Mouse (Mus musculus) stomach, postnatal 0 days (tissue): ENCODE measurements around the gene Lrig3. TPM values are rescaled to one million over a fixed set of nuclear protein-coding genes. Genes with fewer than 3 reads are reported as not detected.
A peak's percentile ranks its signal among the peaks of the same experiment; 100 is the strongest.

ENCODE experiments used
- ATAC-seq: fragments of 200-750 bp; cut with Nextera tagmentation; 2 replicates; pipeline ENCODE4 v1.8.0; 2017; ENCODE audit not compliant: low FRiP score, low TSS enrichment
- DNase-seq: peaks from one replicate; pipeline ENCODE4 v3.0.0-alpha.2; 2016; ENCODE audit warnings: low spot score
- H3K27ac ChIP-seq: fragments of 300-500 bp; sonication (generic); replicated peaks from 2 replicates; pipeline ENCODE4 v1.5.1; 2014; ENCODE audit warnings: mild to moderate bottlenecking, control low read depth
- H3K27me3 ChIP-seq: fragments of 300-500 bp; sonication (generic); 2 replicates; pipeline ENCODE4 v1.6.1; 2014; ENCODE audit warnings: low read length; ENCODE audit not compliant: control insufficient read depth, insufficient read depth
- H3K36me3 ChIP-seq: fragments of 300-500 bp; sonication (generic); 2 replicates; pipeline ENCODE4 v1.6.1; 2014; ENCODE audit warnings: low read length, mixed read lengths; ENCODE audit not compliant: control insufficient read depth, insufficient read depth
- H3K4me1 ChIP-seq: fragments of 300-500 bp; sonication (generic); replicated peaks from 2 replicates; pipeline ENCODE4 v1.6.1; 2014; ENCODE audit warnings: antibody characterized with exemption; ENCODE audit not compliant: control insufficient read depth, insufficient read depth
- H3K4me2 ChIP-seq: fragments of 300-500 bp; sonication (generic); replicated peaks from 2 replicates; pipeline ENCODE4 v1.6.1; 2014; ENCODE audit warnings: low read depth, mild to moderate bottlenecking, control low read depth, moderate library complexity
- H3K4me3 ChIP-seq: fragments of 300-500 bp; sonication (generic); 2 replicates; pipeline ENCODE4 v1.5.1; 2014; ENCODE audit warnings: low read depth, low read length, control low read depth
- H3K9ac ChIP-seq: fragments of 300-500 bp; sonication (generic); 2 replicates; pipeline ENCODE4 v1.6.1; 2014; ENCODE audit warnings: mild to moderate bottlenecking, low read length, control low read depth, mixed read lengths
- H3K9me3 ChIP-seq: fragments of 300-500 bp; sonication (generic); 2 replicates; pipeline ENCODE4 v1.6.1; 2016; ENCODE audit warnings: low read length; ENCODE audit not compliant: control insufficient read depth
- CTCF ChIP-seq: IDR thresholded peaks from 2 replicates; pipeline ENCODE4 v1.5.1; 2016; ENCODE audit warnings: antibody characterized with exemption, low read depth, mild to moderate bottlenecking, moderate library complexity
- EP300 ChIP-seq: optimal IDR thresholded peaks from 2 replicates; pipeline ENCODE3; 2016; ENCODE audit warnings: antibody characterized with exemption
- WGBS: fragments of 180-500 bp; shearing (Covaris S2); extraction: QIAGEN DNeasy Blood & Tissue Kit; methylation state at CpG from one replicate; pipeline ENCODE4 v1.1.7; 2014; 5-methylcytosine and 5-hydroxymethylcytosine counted together
- polyA plus RNA-seq: library from polyadenylated mRNA; unstranded; fragments of >200 nt; fragmentation: Nextera tagmentation; extraction: Ambion mirVana; gene quantifications from 2 replicates; pipeline ENCODE4 v1.2.1, GENCODE M21; 2015

Gene Lrig3
- polyA plus RNA-seq, 1 experiment from 2014 or later: 11.6 TPM

- Histone ChIP-seq H3K4me1 (no peaks in the 10 kb centered on the region), H3K9me3 (no peaks in the 10 kb centered on the region)
- TF ChIP-seq EP300 (no peak), CTCF (no peak)
These were observed 2.5 kb downstream of the Lrig3 start for GRCm38 (mm10) chr10:125968191-125969132.

GRCm38 (mm10) chr10:125969133-125969490, 3.1 kb downstream of the Lrig3 start:
- Histone ChIP-seq H3K4me1 (no peaks in the 10 kb centered on the region), H3K27ac (peak overlapping the region; percentile 97), H3K9ac (peak overlapping the region; percentile 98), H3K36me3 (no peaks in the 10 kb centered on the region), H3K9me3 (no peaks in the 10 kb centered on the region), H3K4me3 (peak overlapping the region; percentile 95), H3K27me3 (no peaks in the 10 kb centered on the region), H3K4me2 (peak overlapping the region; percentile 77)
- no peak for TF ChIP-seq CTCF
- no peak for TF ChIP-seq EP300
- WGBS: 13% methylated on average over 10 of the region's 10 CpGs
- ATAC-seq (no peak), DNase-seq (no peak)

More at GRCm38 (mm10) chr10:125968191-125969132, 2.5 kb downstream of the Lrig3 start:
- DNase-seq (peak; percentile 50), ATAC-seq (no peak)
- Histone ChIP-seq H3K4me3 (peak overlapping the region; percentile 95), H3K27me3 (no peaks in the 10 kb centered on the region), H3K27ac (peak overlapping the region; percentile 97), H3K9ac (peak overlapping the region; percentile 98), H3K36me3 (no peaks in the 10 kb centered on the region), H3K4me2 (peak overlapping the region; percentile 77)
- WGBS: 5% methylated on average over 16 of the region's 16 CpGs

GRCm38 (mm10) chr10:125970031-125970430, 4.1 kb downstream of the Lrig3 start:
- WGBS: 61% methylated on average over 2 of the region's 2 CpGs
- H3K9me3 ChIP-seq: no peaks in the 10 kb centered on the region
- TF ChIP-seq EP300 (no peak), CTCF (no peak)
- H3K4me2 ChIP-seq: peak overlapping the region; percentile 77
- DNase-seq: no peak
- no peaks in the 10 kb centered on the region for H3K4me1 ChIP-seq
- H3K9ac ChIP-seq: peak overlapping the region; percentile 50; the same call in 1 of the 2 replicates
- peak overlapping the region; percentile 97 for H3K27ac ChIP-seq
- ATAC-seq: no peak
- H3K27me3 ChIP-seq: no peaks in the 10 kb centered on the region
- 0 out of 2 replicates have a peak overlapping the region, but pooled peaks have one; percentile 8 for H3K4me3 ChIP-seq
- no peaks in the 10 kb centered on the region for H3K36me3 ChIP-seq

GRCm38 (mm10) chr10:125970500-125970899, 4.5 kb downstream of the Lrig3 start:
- 0 out of 2 replicates have a peak overlapping the region, but pooled peaks have one; percentile 8 for H3K4me3 ChIP-seq
- peak overlapping the region; percentile 97 for H3K27ac ChIP-seq
- ATAC-seq (no peak), DNase-seq (no peak)
- no peak for TF ChIP-seq CTCF
- TF ChIP-seq EP300: no peak
- H3K9me3 ChIP-seq: no peaks in the 10 kb centered on the region
- H3K27me3 ChIP-seq: no peaks in the 10 kb centered on the region
- H3K9ac ChIP-seq: peak overlapping the region; percentile 50; the same call in 1 of the 2 replicates
- 13% methylated on average over 4 of the region's 4 CpGs for WGBS
- H3K4me1 ChIP-seq: no peaks in the 10 kb centered on the region
- peak overlapping the region; percentile 77 for H3K4me2 ChIP-seq
- H3K36me3 ChIP-seq: no peaks in the 10 kb centered on the region

- 57% methylated on average over 7 of the region's 7 CpGs for WGBS
- Histone ChIP-seq H3K36me3 (no peaks in the 10 kb centered on the region), H3K9ac (no peak overlapping the region), H3K27ac (no peak overlapping the region), H3K4me3 (no peak overlapping the region), H3K27me3 (no peaks in the 10 kb centered on the region), H3K4me2 (no peak overlapping the region), H3K4me1 (no peaks in the 10 kb centered on the region), H3K9me3 (no peaks in the 10 kb centered on the region)
- DNase-seq: no peak
- TF ChIP-seq EP300: no peak
- TF ChIP-seq CTCF: no peak
- no peak for ATAC-seq
These were observed 7.8 kb downstream of the Lrig3 start for GRCm38 (mm10) chr10:125973726-125974125.

GRCm38 (mm10) chr10:125981938-125982337, 16.0 kb downstream of the Lrig3 start:
- peak overlapping the region; percentile 36 for H3K27ac ChIP-seq
- DNase-seq: no peak
- no peak overlapping the region for H3K4me2 ChIP-seq
- 0 out of 2 replicates have a peak, but pooled peaks cover 2% of the 10 kb centered on the region for H3K4me1 ChIP-seq
- no peak for ATAC-seq
- no peak overlapping the region for H3K9ac ChIP-seq
- no peaks in the 10 kb centered on the region for H3K27me3 ChIP-seq
- TF ChIP-seq CTCF: no peak
- TF ChIP-seq EP300: no peak
- 58% methylated on average over 5 of the region's 5 CpGs for WGBS
- no peaks in the 10 kb centered on the region for H3K9me3 ChIP-seq
- no peak overlapping the region for H3K4me3 ChIP-seq
- H3K36me3 ChIP-seq: no peaks in the 10 kb centered on the region
